Mouse (Mus musculus): Measurements from ENCODE around the gene Trim60.
A peak's percentile ranks its signal among the peaks of the same experiment; 100 is the strongest.
"Not testable (repeated sequence)": the region's sequence is repeated elsewhere in the genome, so short reads cannot be mapped to it uniquely, and the experiment has no call there.

Gene Trim60

DNA sequence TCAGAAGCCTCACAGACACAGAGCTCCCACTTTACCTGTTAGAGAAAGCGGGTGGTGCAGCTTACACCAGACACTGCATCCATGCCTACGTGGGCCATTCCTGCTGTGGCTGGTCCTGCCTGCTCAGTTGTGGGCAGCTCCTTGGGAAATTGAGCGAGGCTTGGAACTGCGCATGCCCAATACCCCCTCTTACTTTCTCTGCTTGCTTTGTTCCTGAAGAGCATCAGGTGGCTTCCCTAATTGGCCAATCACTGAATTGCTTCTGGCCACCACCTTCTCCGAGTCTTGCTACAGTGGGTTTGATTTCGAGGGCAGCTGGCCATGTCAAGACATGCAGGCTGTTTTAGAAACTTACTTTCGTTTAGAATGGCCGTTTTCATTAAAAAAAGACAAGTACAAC, at the start of gene Trim60, which contains the start of gene Trim61:
Gene Trim60 (minus strand): TSS at position 162 of the 400 bp plus-strand sequence.
Gene Trim61 (minus strand): TSS at position 101 of the 400 bp plus-strand sequence.
- DNase-seq (ENCODE audit: low read depth, low spot score) = no peak

DNA sequence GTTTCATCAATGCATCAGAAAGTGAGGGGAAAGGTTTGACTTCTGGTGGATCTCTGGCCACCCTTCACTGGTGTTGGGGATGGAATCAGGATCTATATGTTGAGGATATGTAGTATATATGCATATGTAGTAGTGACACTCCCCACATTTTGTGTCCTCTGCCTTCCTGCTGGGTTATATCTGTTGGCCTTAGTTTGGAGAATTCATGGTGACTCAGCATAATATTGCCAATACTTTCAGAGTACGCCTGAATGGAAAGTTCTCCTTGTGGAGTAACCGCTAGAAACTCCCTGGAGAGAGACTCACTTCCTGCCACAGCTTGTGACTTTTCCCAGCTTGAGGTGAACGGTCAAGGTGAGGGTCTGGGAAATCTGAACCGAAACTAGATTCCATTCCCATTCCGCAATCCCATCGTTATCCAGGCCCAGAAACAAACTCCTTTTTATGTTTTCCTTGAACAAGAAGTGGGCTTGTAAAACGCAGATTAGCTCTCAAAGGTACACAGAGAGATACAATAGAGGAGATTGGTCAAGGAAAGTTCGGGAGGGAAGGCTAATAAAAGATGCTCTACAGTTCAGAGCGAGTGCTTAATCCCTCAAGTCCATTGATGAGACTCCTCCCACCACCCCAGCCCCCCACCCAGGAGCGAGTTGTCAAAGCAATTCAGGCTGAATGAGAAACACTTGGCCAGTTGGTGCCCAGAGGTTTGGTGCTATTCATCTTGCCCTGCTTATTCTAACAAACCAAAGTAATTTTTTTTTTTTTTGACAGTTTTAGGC, 49.5 kb upstream of the Trim60 start:
- no peak for DNase-seq (ENCODE audit: low read depth, low spot score)

DNA sequence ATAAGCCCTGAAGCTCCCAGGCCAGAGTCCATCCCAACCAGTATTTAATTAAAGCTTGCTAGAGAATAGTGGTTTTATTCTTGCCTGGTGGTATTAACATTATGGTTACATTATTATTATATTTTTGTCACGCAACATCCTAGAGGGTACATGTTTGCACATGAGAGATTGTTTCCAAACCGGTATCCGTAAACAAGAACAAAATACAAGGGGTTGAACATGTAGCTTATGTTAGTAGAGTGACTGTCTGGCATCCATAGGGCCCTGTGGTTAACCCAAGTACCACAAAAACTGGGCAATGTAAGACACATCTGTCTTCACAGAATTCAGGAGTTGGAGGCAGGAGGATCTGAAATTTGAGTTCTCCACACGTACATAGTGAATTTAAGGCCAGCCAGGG, 48.6 kb upstream of the Trim60 start:
- no peak for DNase-seq (ENCODE audit: low read depth, low spot score)

DNA sequence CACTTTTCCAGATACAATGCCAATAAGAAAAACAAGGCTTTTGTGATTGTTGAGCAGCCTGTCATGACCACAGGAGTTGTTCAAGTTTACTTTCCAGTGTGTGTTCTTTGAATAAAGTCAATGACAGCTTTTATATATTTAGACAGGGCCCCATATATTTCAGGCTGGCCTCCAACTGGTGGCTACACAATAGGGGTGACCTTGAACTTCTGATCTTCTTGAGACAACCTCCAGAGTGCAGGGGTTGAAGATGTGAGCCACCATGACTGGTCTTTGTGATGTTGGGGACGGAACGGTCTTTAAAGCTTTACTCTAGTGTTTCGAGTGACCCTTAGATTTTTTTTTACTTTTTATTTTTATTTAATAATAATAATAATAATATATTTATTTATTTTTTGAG, 47.2 kb upstream of the Trim60 start:
- no peak for DNase-seq (ENCODE audit: low read depth, low spot score)

DNA sequence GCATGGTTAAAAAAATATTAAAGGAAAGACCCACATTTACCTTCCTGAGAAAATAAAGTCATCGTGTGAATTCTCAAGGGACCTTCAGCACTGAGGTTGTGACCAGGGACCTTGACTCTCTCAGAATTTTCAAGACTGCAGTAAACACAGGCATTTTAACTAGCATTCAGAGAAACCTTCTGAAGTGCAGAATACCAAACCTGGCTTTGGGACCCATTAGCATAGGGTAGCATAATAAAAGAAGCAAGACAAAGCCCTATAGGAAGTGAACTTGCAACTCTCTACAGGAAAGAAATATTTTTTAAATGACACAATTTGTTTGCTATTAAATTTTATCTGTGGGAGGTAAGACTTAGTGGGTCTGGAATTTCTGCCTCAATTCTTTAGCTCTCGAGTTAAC, 45.7 kb upstream of the Trim60 start:
- no peak for DNase-seq (ENCODE audit: low read depth, low spot score)

DNA sequence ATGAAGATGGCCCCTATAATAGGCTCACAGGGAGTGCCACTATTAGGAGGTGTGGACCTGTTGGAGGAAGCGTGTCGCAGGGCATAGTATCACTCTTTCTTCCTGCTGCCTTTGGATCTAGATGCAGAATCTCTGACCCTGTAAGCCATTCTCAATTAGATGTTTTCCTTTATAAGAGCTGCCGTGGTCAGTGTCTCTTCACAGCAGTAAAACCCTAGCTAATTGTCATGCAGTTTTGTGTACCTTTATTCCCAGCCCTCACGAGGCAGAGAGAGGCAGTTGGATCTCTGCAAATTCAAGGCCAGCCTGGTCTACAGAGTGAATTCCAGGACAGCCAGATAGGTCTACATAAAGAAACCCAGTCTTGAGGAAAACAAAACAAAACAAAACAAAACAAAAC, 43.8 kb upstream of the Trim60 start:
- no peak for DNase-seq (ENCODE audit: low read depth, low spot score)

DNA sequence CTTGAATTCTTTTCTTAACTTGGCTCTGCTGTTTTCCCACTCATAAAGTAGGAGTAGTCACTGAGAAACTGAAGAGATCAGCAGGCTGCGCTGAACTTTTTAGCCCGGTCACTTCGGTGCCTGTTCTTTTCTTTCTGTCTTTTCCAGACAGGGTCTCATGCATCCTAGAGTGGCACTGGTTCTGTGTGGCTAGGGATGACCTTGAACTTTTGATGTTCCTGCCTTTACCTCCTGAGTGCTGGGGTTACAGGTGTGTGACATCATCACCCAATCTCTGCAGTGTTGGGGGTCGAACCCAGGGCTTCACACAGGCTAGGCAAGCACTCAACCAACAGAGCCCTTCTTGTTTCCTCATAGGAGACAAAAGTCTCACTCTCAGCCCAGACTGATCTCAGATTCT, 38.3 kb upstream of the Trim60 start:
- DNase-seq (ENCODE audit: low read depth, low spot score) = no peak

DNA sequence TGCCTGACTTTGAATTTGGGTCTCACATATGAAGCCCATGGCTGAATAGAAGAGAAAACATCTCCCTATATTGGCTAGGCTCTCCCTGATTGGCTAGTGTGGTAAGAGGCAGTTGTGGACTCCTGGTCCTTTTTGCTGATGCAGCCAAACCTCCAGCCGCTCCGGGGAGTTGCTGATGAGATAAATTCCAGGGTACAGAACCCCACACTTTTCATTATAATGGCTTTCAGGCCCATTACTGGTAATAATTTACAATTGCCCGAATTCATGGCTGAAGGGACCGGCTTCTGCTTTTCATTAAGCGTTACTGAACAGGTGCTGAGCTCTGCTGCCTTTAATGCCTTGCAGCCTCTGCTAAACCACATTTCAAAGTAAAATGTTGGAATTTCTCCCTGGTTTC, 35.6 kb upstream of the Trim60 start:
- no peak for DNase-seq (ENCODE audit: low read depth, low spot score)

DNA sequence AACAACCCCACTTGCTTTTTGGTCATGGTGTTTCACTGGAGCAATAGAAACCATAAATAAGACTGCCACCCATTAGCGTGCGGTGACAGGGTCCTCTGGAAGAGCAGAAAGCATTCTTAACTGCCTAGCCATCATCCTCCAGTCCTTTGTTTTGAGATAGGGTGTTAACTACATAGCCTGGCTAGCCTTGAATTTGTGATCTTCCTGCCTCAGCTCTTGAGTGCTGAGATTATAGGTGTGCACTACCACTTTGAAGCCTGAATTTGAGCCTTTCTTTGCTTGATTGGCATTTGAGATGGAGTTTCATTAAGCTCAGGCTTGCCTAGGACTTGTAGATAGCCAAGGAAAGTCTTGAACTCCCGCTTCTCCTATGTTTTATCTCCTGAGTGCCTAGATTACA, 35.2 kb upstream of the Trim60 start:
- DNase-seq (ENCODE audit: low read depth, low spot score) = no peak

DNA sequence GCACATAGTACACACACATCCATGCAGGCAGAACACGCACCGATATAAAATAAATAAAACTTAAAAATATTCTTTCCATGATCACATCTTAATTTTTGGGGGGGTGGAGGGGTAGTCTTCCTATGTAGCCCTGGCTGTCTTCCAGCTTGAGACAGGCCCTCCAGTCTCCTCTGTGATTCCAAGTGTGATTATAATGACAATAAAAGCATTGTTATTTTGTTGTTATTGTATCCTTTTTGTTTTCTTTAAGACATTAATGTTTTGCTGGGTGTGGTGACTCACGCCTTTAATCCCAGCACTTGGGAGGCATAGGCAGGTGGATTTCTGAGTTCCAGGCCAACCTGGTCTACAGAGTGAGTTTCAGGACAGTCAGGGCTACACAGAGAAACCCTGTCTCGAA, 29.4 kb upstream of the Trim60 start:
- no peak for DNase-seq (ENCODE audit: low read depth, low spot score)

DNA sequence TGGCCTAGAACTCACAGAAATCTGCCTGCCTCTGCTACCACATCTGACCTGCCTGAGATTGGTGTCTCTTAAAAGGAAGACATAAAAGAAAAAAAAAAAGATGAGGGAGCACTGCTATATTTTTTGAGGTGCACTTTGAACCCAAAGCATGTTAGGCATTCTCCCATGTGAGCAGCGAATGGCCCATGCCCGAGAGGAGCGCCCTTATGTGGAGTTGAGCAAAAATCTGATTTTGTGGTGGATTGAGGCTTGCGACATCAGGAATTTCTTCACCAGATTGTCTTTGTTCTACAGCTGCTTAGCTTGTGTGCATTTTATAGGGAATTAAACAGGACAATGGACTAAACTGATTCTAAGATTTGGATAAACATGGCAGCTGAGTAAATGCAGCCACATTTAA, 28.8 kb upstream of the Trim60 start:
- DNase-seq (ENCODE audit: low read depth, low spot score) = no peak

DNA sequence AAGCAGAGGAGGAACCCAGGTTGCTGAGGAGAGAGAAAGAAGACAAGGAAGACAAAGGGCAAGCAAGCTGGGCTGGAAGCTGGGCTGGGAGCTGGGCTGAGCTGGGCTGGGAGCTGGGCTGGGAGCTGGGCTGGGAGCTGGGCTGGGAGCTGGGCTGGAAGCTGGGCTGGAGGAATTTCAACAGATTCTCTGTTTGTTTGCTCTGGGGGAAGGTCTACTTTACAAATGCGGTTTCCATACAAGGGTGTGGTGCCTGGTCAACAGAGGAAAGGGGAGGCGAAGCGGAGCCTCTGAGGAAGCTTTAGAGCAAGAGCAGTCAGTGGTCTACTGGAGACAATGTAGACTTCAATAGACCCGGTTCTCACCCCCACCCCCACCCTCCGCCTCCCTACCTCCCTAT, 28.2 kb upstream of the Trim60 start:
- DNase-seq (ENCODE audit: low read depth, low spot score) = no peak

DNA sequence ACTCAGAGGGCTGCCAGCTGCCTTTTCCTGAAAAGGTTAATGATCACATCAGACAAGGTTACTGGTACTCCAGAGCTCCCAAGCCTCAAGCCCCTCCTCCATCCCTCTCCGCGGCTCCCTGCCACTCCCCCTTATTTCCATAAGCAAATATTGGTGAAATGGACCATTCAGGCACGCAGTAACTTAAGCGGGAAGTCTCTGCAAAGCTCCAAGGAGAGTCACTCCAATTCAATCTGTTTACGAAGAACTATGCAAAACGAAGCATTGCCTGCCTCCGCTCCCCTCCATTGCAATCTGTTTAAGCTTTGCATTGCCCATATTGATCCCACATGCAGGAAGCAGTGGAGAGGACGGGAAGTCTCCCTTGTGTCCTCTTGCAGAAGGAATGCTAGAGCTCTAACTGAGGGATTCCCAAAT, 18.7 kb upstream of the Trim60 start, which contains the start of gene Apela:
Gene Apela (minus strand): TSS at position 220 of the 417 bp plus-strand sequence.
- DNase-seq (ENCODE audit: low read depth, low spot score) = no peak

DNA sequence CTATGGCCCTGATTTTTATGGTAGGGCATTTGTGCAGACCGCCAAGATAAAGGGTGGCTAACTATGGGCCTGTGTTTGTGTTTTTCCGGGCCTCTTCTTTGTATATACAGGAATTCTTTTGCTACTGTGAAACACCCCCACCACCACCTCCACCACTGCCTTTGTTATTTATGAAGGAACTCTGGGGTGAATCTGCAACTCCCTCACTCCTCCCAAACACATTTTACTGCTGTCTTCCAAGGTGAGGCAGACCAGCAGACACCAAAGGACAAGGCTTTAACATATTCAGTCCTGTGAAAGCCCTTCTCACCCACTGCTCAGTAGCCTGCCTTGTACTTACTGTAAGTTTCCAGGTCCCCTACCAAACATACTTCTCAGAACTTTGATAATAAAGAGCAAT, 15.8 kb upstream of the Trim60 start:
- no peak for DNase-seq (ENCODE audit: low read depth, low spot score)

DNA sequence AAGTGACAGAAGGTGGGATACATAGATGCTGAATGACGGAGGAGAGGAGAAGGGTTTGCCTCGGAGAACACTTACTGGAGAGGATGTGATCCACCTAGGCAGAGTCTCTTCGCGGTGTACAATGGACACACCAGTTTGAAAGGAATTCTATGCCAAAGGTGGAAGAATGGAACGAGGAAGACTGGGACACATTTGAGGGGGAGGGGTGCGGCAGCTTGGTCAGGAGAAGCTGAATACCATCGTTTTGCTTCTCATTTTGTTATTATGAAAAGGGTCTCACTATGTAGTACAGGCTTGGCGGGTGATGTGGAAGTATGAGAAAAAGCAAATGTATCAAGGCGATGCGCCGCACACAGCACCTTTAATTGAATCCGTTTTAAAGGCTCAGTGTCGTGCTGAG, 14.7 kb upstream of the Trim60 start:
- no peak for DNase-seq (ENCODE audit: low read depth, low spot score)

DNA sequence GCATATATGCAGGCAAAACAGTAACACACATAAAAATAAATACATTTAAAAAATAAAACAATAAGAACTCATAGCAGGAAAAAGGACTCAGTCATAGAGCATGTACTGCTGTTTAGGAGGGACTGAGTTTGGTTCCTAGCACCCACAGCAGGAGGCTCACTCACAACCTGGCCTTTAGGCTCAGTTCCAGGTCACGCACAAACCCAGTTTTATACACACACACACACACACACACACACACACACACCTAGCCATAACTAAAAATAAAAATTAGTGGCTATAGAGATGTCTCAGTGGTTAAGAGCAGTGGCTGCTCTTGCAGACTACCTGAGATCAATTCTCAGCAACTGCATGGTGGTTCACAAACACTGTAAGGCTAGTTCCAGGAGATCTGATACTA, 13.7 kb upstream of the Trim60 start:
- DNase-seq (ENCODE audit: low read depth, low spot score) = no peak

DNA sequence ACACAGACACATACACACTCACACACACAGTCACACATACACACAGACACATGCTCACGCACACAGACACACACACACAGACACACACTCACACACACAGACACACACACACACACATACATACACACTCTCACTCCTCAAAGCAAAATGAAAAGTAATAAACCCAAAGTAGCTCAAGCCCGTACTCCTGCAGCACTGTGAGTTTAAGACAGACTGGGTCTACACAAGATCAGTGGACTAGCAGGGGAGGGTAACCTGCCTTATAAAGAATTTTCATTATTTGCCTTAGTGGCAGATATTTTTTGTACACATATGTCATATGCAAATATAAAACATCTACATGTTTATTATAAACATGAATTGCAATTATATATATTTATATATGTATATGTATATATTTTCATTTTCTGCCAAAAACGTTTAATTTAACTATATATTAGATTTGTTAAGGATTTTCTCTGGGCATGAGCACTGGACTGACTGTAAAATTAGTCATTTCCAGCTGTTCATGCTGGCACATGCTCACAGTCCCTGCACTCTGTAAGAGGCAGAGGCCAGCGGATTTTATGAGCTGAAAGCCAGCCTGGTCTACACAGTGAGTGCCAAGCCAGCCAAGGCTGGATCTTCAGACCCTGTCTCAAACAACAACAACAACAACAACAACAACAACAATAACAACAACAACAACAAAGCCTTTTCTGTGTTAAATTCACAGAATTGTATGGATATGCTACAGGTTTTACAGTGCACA, 12.5 kb upstream of the Trim60 start:
- DNase-seq (ENCODE audit: low read depth, low spot score) = no peak

DNA sequence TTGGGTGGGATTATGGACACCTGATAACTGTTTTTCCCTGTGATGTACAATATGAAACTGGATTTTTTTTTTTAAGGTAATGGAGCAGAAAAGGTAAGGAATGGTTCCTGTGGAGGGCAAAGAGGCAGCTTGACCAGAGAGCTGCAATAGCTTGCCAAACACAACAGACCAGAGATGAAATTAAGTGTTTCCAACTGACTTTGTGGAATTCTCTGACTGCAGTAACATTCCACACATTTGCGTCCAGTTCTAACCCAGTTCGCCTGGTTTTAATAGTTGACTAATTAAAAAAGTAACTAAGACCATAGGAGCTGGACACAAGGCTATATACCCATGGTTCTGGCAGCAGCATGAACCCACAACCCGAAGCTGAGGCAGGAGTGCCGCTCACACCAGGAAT, 11.4 kb upstream of the Trim60 start:
- no peak for DNase-seq (ENCODE audit: low read depth, low spot score)

DNA sequence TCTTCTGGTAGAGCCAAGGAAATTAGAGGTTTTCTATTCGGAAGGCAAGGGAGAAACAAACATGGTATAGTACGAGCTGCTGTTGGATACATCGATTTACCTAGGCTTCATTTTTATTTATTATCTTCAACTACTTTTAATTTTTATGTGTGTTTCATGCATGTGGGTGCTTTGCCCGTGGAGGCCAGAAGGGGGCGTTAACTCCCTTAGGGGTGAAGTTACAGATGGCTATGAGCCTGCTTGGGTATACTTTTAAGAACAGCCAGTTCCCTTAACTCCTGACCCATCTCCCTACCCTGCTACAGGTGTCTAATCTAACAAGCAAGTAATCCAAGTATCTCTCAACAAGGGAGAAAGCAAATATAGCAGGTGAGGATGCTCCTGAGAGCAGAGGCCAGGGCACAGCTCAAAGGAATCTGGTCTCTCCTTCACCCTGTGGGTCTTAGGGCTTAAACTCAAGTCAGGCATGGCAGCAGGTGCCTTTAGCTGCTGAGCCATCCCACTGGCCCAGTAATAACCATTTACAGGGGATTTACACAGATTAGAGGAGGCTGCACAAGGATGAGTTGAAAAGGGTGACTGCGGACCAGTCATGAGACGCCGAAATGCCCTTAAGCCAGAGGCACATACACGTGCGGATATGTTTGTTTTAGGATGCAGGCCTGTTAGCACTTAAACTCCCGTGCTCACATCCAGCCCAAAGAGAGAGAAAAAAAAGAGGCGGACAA, 10.7 kb upstream of the Trim60 start:
- DNase-seq (ENCODE audit: low read depth, low spot score) = no peak

DNA sequence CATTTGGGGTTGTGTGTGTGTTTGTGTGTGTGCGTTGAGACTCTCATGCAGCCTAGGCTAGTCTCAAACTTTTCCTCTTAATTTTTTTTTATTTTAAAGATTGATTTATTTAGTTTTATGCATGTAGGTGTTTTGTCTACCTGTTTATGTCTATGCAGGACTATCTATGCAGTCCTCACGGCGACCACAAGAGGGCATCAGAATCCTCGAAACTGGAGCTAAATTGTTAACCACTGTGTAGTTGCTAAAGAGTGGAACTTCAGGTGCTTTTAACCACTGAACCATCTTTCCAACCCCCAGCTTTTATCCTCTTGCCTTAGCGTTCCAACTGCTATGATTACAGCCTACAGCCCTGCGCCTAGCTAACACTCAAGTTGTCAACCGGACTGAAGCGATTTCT, 4.1 kb upstream of the Trim60 start:
- DNase-seq (ENCODE audit: low read depth, low spot score) = peak; percentile 48

DNA sequence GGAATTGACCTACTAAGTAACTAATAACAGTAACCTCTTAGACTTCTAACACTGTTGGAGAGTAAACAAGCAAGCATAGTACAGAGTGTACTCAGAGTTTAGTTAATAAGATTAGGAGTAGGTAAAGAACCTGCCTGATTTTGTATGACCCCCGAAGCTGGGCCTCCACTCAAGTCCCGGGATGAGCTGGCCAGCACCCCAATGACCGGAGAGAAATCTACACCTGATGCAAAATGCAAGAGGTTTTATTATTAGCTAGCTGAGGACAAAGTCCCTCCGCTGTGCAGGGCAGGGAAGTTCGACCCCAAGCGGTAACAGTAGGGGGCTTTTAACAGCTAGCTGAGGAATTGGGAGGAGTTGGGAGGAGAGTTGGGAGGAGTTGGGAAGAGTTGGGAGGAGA, 10.8 kb downstream of the Trim60 start:
- DNase-seq (ENCODE audit: low read depth, low spot score) = not testable (repeated sequence)

DNA sequence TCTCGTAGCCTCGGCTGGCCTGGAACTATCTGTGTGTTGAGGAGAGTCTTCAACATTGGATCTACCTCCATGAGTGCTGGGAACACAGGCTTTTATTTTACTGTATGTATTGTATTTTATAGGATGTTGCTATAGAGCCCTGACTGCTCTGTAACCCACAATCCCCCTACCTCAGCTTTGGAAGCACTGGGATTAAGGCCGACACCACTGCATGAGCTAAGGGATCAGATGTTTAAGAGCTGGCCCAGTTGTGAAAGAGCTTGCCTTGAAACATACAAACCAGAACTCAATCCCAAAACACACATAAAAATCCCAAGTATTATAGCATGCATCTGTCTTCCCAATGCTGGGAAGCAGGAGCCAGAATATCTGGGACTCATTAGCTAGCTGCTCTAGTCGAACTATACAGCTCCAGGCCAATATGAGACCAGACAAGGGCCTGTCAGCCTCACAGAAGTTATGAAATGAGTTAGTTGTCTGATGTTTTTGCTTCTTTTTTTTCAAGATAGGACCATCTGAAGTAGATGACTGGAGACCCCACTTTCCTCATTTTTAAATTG, 19.5 kb downstream of the Trim60 start:
- no peak for DNase-seq (ENCODE audit: low read depth, low spot score)
